Mouse (Mus musculus): ENCODE results near the gene Pcnx. TPM values are rescaled to one million over a fixed set of nuclear protein-coding genes. Genes with fewer than 3 reads are reported as not detected.

The Pcnx gene
- polyA plus RNA-seq, 1 experiment: 29.1 TPM

GRCm38 (mm10) chr12:81880161-81880560 lies 20.3 kb downstream of the Pcnx start:
- Histone ChIP-seq H3K4me1 (ENCODE audit: control insufficient read depth, insufficient read depth, insufficient read length, low read length) (peaks cover 18% of the 10 kb centered on the region; the same call in 1 of the 2 replicates), H3K36me3 (ENCODE audit: control insufficient read depth, insufficient read depth, low read length) (no peaks in the 10 kb centered on the region), H3K27ac (ENCODE audit: insufficient read depth, low read depth, low read length) (no peak overlapping the region), H3K27me3 (ENCODE audit: control insufficient read depth, insufficient read depth, low read length) (no peaks in the 10 kb centered on the region), H3K4me3 (ENCODE audit: low read depth, low read length) (no peak overlapping the region)
- TF ChIP-seq CTCF (IDR thresholded peaks at IDR 0.05; ENCODE audit: extremely low read depth, insufficient read length, insufficient replicate concordance, low read depth, low read length) (no peak), POLR2A (IDR thresholded peaks at IDR 0.05; ENCODE audit: low read depth, low read length) (no peak)
- 72% methylated on average over 3 of the region's 3 CpGs for WGBS

GRCm38 (mm10) chr12:81883255-81884106 lies 23.7 kb downstream of the Pcnx start:
- H3K4me1 ChIP-seq (ENCODE audit: control insufficient read depth, insufficient read depth, insufficient read length, low read length): peaks cover 27% of the 10 kb centered on the region; the same call in 1 of the 2 replicates
- WGBS: 29% methylated on average over 11 of the region's 11 CpGs
- TF ChIP-seq POLR2A (IDR thresholded peaks at IDR 0.05; ENCODE audit: low read depth, low read length): no peak
- TF ChIP-seq CTCF (IDR thresholded peaks at IDR 0.05; ENCODE audit: extremely low read depth, insufficient read length, insufficient replicate concordance, low read depth, low read length): no peak
- no peaks in the 10 kb centered on the region for H3K36me3 ChIP-seq (ENCODE audit: control insufficient read depth, insufficient read depth, low read length)
- no peaks in the 10 kb centered on the region for H3K27me3 ChIP-seq (ENCODE audit: control insufficient read depth, insufficient read depth, low read length)
- H3K27ac ChIP-seq (ENCODE audit: insufficient read depth, low read depth, low read length): peak overlapping the region; percentile 77
- no peak overlapping the region for H3K4me3 ChIP-seq (ENCODE audit: low read depth, low read length)

GRCm38 (mm10) chr12:81884107-81884398 lies 24.2 kb downstream of the Pcnx start:
- Histone ChIP-seq H3K4me1 (ENCODE audit: control insufficient read depth, insufficient read depth, insufficient read length, low read length) (peaks cover 27% of the 10 kb centered on the region; the same call in 1 of the 2 replicates), H3K4me3 (ENCODE audit: low read depth, low read length) (no peak overlapping the region), H3K36me3 (ENCODE audit: control insufficient read depth, insufficient read depth, low read length) (no peaks in the 10 kb centered on the region), H3K27me3 (ENCODE audit: control insufficient read depth, insufficient read depth, low read length) (no peaks in the 10 kb centered on the region), H3K27ac (ENCODE audit: insufficient read depth, low read depth, low read length) (peak overlapping the region; percentile 77)
- 24% methylated on average over 3 of the region's 3 CpGs for WGBS
- TF ChIP-seq CTCF (IDR thresholded peaks at IDR 0.05; ENCODE audit: extremely low read depth, insufficient read length, insufficient replicate concordance, low read depth, low read length): no peak
- no peak for TF ChIP-seq POLR2A (IDR thresholded peaks at IDR 0.05; ENCODE audit: low read depth, low read length)

- peak overlapping the region; percentile 4; the same call in 1 of the 2 replicates for H3K27ac ChIP-seq (ENCODE audit: insufficient read depth, low read depth, low read length)
These were observed 25.2 kb downstream of the Pcnx start for GRCm38 (mm10) chr12:81884983-81885382.

GRCm38 (mm10) chr12:81885982-81886381 lies 26.2 kb downstream of the Pcnx start:
- H3K27ac ChIP-seq (ENCODE audit: insufficient read depth, low read depth, low read length): no peak overlapping the region
- TF ChIP-seq CTCF (IDR thresholded peaks at IDR 0.05; ENCODE audit: extremely low read depth, insufficient read length, insufficient replicate concordance, low read depth, low read length): no peak
- H3K36me3 ChIP-seq (ENCODE audit: control insufficient read depth, insufficient read depth, low read length): no peaks in the 10 kb centered on the region
- 47% methylated on average over 4 of the region's 4 CpGs for WGBS
- H3K27me3 ChIP-seq (ENCODE audit: control insufficient read depth, insufficient read depth, low read length): no peaks in the 10 kb centered on the region
- H3K4me1 ChIP-seq (ENCODE audit: control insufficient read depth, insufficient read depth, insufficient read length, low read length): peaks cover 24% of the 10 kb centered on the region; the same call in 1 of the 2 replicates
- H3K4me3 ChIP-seq (ENCODE audit: low read depth, low read length): no peak overlapping the region

More at GRCm38 (mm10) chr12:81884983-81885382, 25.2 kb downstream of the Pcnx start:
- peaks cover 27% of the 10 kb centered on the region; the same call in 1 of the 2 replicates for H3K4me1 ChIP-seq (ENCODE audit: control insufficient read depth, insufficient read depth, insufficient read length, low read length)
- H3K27me3 ChIP-seq (ENCODE audit: control insufficient read depth, insufficient read depth, low read length): no peaks in the 10 kb centered on the region
- TF ChIP-seq POLR2A (IDR thresholded peaks at IDR 0.05; ENCODE audit: low read depth, low read length): no peak
- TF ChIP-seq CTCF (IDR thresholded peaks at IDR 0.05; ENCODE audit: extremely low read depth, insufficient read length, insufficient replicate concordance, low read depth, low read length): no peak
- no peaks in the 10 kb centered on the region for H3K36me3 ChIP-seq (ENCODE audit: control insufficient read depth, insufficient read depth, low read length)
- 26% methylated on average over 5 of the region's 5 CpGs for WGBS
- H3K4me3 ChIP-seq (ENCODE audit: low read depth, low read length): no peak overlapping the region

- Histone ChIP-seq H3K27me3 (ENCODE audit: control insufficient read depth, insufficient read depth, low read length) (no peaks in the 10 kb centered on the region), H3K27ac (ENCODE audit: insufficient read depth, low read depth, low read length) (no peak overlapping the region), H3K36me3 (ENCODE audit: control insufficient read depth, insufficient read depth, low read length) (no peaks in the 10 kb centered on the region), H3K4me1 (ENCODE audit: control insufficient read depth, insufficient read depth, insufficient read length, low read length) (peaks cover 18% of the 10 kb centered on the region; the same call in 1 of the 2 replicates), H3K4me3 (ENCODE audit: low read depth, low read length) (no peak overlapping the region)
- TF ChIP-seq CTCF (IDR thresholded peaks at IDR 0.05; ENCODE audit: extremely low read depth, insufficient read length, insufficient replicate concordance, low read depth, low read length) (no peak), POLR2A (IDR thresholded peaks at IDR 0.05; ENCODE audit: low read depth, low read length) (no peak)
- 91% methylated on average over 5 of the region's 5 CpGs for WGBS
These were observed 29.1 kb downstream of the Pcnx start for GRCm38 (mm10) chr12:81888954-81889353.

- no peak overlapping the region for H3K27ac ChIP-seq (ENCODE audit: insufficient read depth, low read depth, low read length)
- H3K4me1 ChIP-seq (ENCODE audit: control insufficient read depth, insufficient read depth, insufficient read length, low read length): peaks cover 9% of the 10 kb centered on the region; the same call in 1 of the 2 replicates
- no peaks in the 10 kb centered on the region for H3K27me3 ChIP-seq (ENCODE audit: control insufficient read depth, insufficient read depth, low read length)
- TF ChIP-seq CTCF (IDR thresholded peaks at IDR 0.05; ENCODE audit: extremely low read depth, insufficient read length, insufficient replicate concordance, low read depth, low read length): no peak
- TF ChIP-seq POLR2A (IDR thresholded peaks at IDR 0.05; ENCODE audit: low read depth, low read length): no peak
- no peak overlapping the region for H3K4me3 ChIP-seq (ENCODE audit: low read depth, low read length)
- peaks cover 16% of the 10 kb centered on the region for H3K36me3 ChIP-seq (ENCODE audit: control insufficient read depth, insufficient read depth, low read length)
- WGBS: 24% methylated on average over 1 of the region's 1 CpGs
These were observed 32.1 kb downstream of the Pcnx start for GRCm38 (mm10) chr12:81891946-81892345.
